Mouse (Mus musculus): ENCODE data around the gene Hist1h3c. TPM values are rescaled to one million over a fixed set of nuclear protein-coding genes. Genes with fewer than 3 reads are reported as not detected.
A peak's percentile ranks its signal among the peaks of the same experiment; 100 is the strongest.
"Not testable (repeated sequence)": the region's sequence is repeated elsewhere in the genome, so short reads cannot be mapped to it uniquely, and the experiment has no call there.

Gene Hist1h3c
- polyA plus RNA-seq, 2 experiments = 5.7 to 48.5 TPM

DNA sequence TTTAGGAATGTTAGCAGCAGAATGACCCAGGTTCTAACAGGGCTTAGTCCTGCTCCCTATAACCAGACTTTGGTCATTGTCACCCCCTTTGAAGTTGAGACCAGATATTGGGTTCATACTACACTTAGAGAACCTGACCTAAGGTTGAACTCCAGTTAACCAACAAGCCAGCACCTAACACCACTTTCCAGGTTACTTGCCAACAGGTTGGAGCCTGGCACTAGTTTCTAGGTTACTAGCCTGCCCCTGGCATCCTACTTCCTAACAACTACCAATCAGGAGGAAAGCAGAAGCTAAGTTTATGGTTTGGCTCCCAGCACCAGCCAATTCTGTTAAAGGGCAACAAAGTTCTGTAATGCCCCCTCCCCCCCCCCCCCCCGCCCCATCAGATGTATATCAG, 20.2 kb downstream of the Hist1h3c start:
- TF ChIP-seq EP300 (IDR thresholded peaks at IDR 0.05; ENCODE audit: low read depth) (no peak), CTCF (IDR thresholded peaks at IDR 0.05; ENCODE audit: low read depth) (no peak)
- no peak overlapping the region for H3K4me3 ChIP-seq (ENCODE audit: insufficient read depth in 1 of 2, low read depth in 2 of 2, low read length in 2 of 2)
- DNase-seq (ENCODE audit: low read depth in 3 of 3, low spot score in 3 of 3) = no peak
- H3K9ac ChIP-seq (replicated peaks) = no peak overlapping the region
- peaks cover 15 to 33% of the 10 kb centered on the region in 2 experiments for H3K4me1 ChIP-seq (replicated peaks; ENCODE audit: control insufficient read depth in 2 of 2, insufficient read depth in 2 of 2, low read length in 1 of 2)
- H3K4me2 ChIP-seq (ENCODE audit: low read depth) = no peak overlapping the region
- WGBS (ENCODE audit: insufficient replicate concordance) = 33% methylated on average over 1 of the region's 1 CpGs
- no peaks in the 10 kb centered on the region for H3K27me3 ChIP-seq (ENCODE audit: control insufficient read depth, insufficient read depth, low read length)
- no peak for ATAC-seq (ENCODE audit: insufficient read depth)
- H3K9me3 ChIP-seq (ENCODE audit: control insufficient read depth, low read length) = no peaks in the 10 kb centered on the region
- no peak overlapping the region for H3K27ac ChIP-seq
- H3K36me3 ChIP-seq (replicated peaks; ENCODE audit: control insufficient read depth, insufficient read depth, low read depth) = no peaks in the 10 kb centered on the region

GRCm38 (mm10) chr13:23724239-23724638, 21.2 kb downstream of the Hist1h3c start:
- Histone ChIP-seq H3K4me3 (ENCODE audit: insufficient read depth in 1 of 2, low read depth in 2 of 2, low read length in 2 of 2) (no peak overlapping the region), H3K36me3 (replicated peaks; ENCODE audit: control insufficient read depth, insufficient read depth, low read depth) (no peaks in the 10 kb centered on the region), H3K4me2 (ENCODE audit: low read depth) (no peak overlapping the region), H3K9ac (replicated peaks) (no peak overlapping the region), H3K4me1 (replicated peaks; ENCODE audit: control insufficient read depth in 2 of 2, insufficient read depth in 2 of 2, low read length in 1 of 2) (peaks cover 15 to 29% of the 10 kb centered on the region in 2 experiments), H3K9me3 (ENCODE audit: control insufficient read depth, low read length) (no peaks in the 10 kb centered on the region), H3K27me3 (ENCODE audit: control insufficient read depth, insufficient read depth, low read length) (no peaks in the 10 kb centered on the region), H3K27ac (no peak overlapping the region)
- TF ChIP-seq CTCF (IDR thresholded peaks at IDR 0.05; ENCODE audit: low read depth) (no peak), EP300 (IDR thresholded peaks at IDR 0.05; ENCODE audit: low read depth) (no peak)
- DNase-seq (ENCODE audit: low read depth in 3 of 3, low spot score in 3 of 3) (no peak), ATAC-seq (ENCODE audit: insufficient read depth) (peak; percentile 69; the same call in 1 of the 2 replicates)
- 44% methylated on average over 4 of the region's 4 CpGs for WGBS (ENCODE audit: insufficient replicate concordance)

GRCm38 (mm10) chr13:23717593-23718245, 27.7 kb downstream of the Hist1h3c start:
- ATAC-seq (ENCODE audit: insufficient read depth); H3K27me3 ChIP-seq (ENCODE audit: control insufficient read depth, insufficient read depth, low read length); H3K9ac ChIP-seq (replicated peaks); H3K36me3 ChIP-seq (replicated peaks; ENCODE audit: control insufficient read depth, insufficient read depth, low read depth); DNase-seq (ENCODE audit: low read depth in 3 of 3, low spot score in 3 of 3); H3K27ac ChIP-seq; H3K4me3 ChIP-seq (ENCODE audit: insufficient read depth in 1 of 2, low read depth in 2 of 2, low read length in 2 of 2); H3K4me1 ChIP-seq (replicated peaks; ENCODE audit: control insufficient read depth in 2 of 2, insufficient read depth in 2 of 2, low read length in 1 of 2); H3K4me2 ChIP-seq (ENCODE audit: low read depth); H3K9me3 ChIP-seq (ENCODE audit: control insufficient read depth, low read length): not testable (repeated sequence)
- 14% methylated on average over 2 of the region's 2 CpGs for WGBS (ENCODE audit: insufficient replicate concordance)

- Histone ChIP-seq H3K4me3 (ENCODE audit: insufficient read depth in 1 of 2, low read depth in 2 of 2, low read length in 2 of 2) (no peak overlapping the region), H3K36me3 (replicated peaks; ENCODE audit: control insufficient read depth, insufficient read depth, low read depth) (no peaks in the 10 kb centered on the region), H3K4me2 (ENCODE audit: low read depth) (no peak overlapping the region), H3K4me1 (replicated peaks; ENCODE audit: control insufficient read depth in 2 of 2, insufficient read depth in 2 of 2, low read length in 1 of 2) (peaks cover 0 to 2% of the 10 kb centered on the region in 2 experiments; a peak in 2 of 4 replicates), H3K27me3 (ENCODE audit: control insufficient read depth, insufficient read depth, low read length) (no peaks in the 10 kb centered on the region; the same call in 1 of the 2 replicates), H3K9me3 (ENCODE audit: control insufficient read depth, low read length) (no peaks in the 10 kb centered on the region), H3K27ac (no peak overlapping the region), H3K9ac (replicated peaks) (no peak overlapping the region)
- 42% methylated on average over 11 of the region's 11 CpGs for WGBS (ENCODE audit: insufficient replicate concordance)
- no peak for TF ChIP-seq EP300 (IDR thresholded peaks at IDR 0.05; ENCODE audit: low read depth)
- ATAC-seq (ENCODE audit: insufficient read depth) (no peak), DNase-seq (ENCODE audit: low read depth in 3 of 3, low spot score in 3 of 3) (no peak)
These were observed 28.2 kb downstream of the Hist1h3c start for GRCm38 (mm10) chr13:23717176-23717575.

- Histone ChIP-seq H3K36me3 (replicated peaks; ENCODE audit: control insufficient read depth, insufficient read depth, low read depth) (no peaks in the 10 kb centered on the region), H3K9me3 (ENCODE audit: control insufficient read depth, low read length) (no peaks in the 10 kb centered on the region), H3K27me3 (ENCODE audit: control insufficient read depth, insufficient read depth, low read length) (no peaks in the 10 kb centered on the region; the same call in 1 of the 2 replicates), H3K9ac (replicated peaks) (no peak overlapping the region), H3K4me3 (ENCODE audit: insufficient read depth in 1 of 2, low read depth in 2 of 2, low read length in 2 of 2) (no peak overlapping the region), H3K27ac (no peak overlapping the region), H3K4me1 (replicated peaks; ENCODE audit: control insufficient read depth in 2 of 2, insufficient read depth in 2 of 2, low read length in 1 of 2) (peaks cover 0 to 2% of the 10 kb centered on the region in 2 experiments; a peak in 2 of 4 replicates), H3K4me2 (ENCODE audit: low read depth) (no peak overlapping the region)
- no peak for ATAC-seq (ENCODE audit: insufficient read depth)
- no peak for DNase-seq (ENCODE audit: low read depth in 3 of 3, low spot score in 3 of 3)
- no peak for TF ChIP-seq EP300 (IDR thresholded peaks at IDR 0.05; ENCODE audit: low read depth)
- TF ChIP-seq CTCF (IDR thresholded peaks at IDR 0.05; ENCODE audit: low read depth) = no peak
- WGBS (ENCODE audit: insufficient replicate concordance) = 26% methylated on average over 5 of the region's 5 CpGs
These were observed 28.9 kb downstream of the Hist1h3c start for GRCm38 (mm10) chr13:23716261-23717042.
